Mouse (Mus musculus) bone marrow, adult 2 months (tissue): ENCODE measurements around the gene Zfp286.

ENCODE experiments used
- CTCF ChIP-seq: fragments of 200-500 bp; IDR thresholded peaks from 2 replicates; pipeline ENCODE4 v1.5.1; 2011; ENCODE audit warnings: low read length, control low read depth; ENCODE audit not compliant: control insufficient read depth, insufficient read depth
- POLR2A ChIP-seq: fragments of 200-500 bp; IDR thresholded peaks from 2 replicates; pipeline ENCODE4 v1.6.1; 2011; ENCODE audit warnings: low read depth, mild to moderate bottlenecking, control low read depth, low read length, borderline replicate concordance; ENCODE audit not compliant: control insufficient read depth

DNA sequence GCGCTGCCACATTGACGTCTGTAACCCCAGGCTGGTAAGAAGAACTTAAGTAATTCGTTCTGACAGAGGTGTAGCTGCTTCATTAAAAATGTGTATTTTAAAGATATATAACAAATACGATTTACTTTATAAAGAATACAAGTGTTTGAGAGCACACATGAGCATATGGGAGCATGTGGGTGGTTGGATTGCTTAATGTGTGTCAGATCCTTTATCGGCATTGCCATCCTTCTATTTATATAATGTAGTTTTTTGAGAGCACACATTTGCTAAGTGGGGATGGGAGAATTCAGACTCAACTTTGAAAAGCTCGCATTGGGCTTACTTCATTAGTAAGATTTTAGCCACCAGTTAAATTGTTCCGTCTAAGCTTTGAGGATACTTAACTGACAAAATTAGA, 12.8 kb downstream of the Zfp286 start:
- TF ChIP-seq POLR2A (no peak), CTCF (no peak)
